Mouse (Mus musculus) cerebellum, adult 2 months (tissue): ENCODE measurements at regions not wholly inside any gene's neighbourhood (a gene's known extent, or its start where the extent isn't known, plus 50 kb on each side); places are given as distances from the start of the nearest gene placed in this dataset.

ENCODE experiments used
- DNase-seq, 2 experiments: peaks; one replicate each; pipeline ENCODE4 v3.0.0; 2021
- H3K27ac ChIP-seq: fragments of 200-500 bp; 2 replicates; pipeline ENCODE4 v1.5.1; 2012; ENCODE audit warnings: low read length, control low read depth, inconsistent platforms; ENCODE audit not compliant: insufficient read depth
- H3K27me3 ChIP-seq: fragments of 200-500 bp; 2 replicates; pipeline ENCODE4 v1.6.1; 2012; ENCODE audit warnings: inconsistent platforms, mild to moderate bottlenecking, low read length, moderate library complexity; ENCODE audit not compliant: control insufficient read depth, insufficient read depth
- H3K4me1 ChIP-seq: fragments of 200-500 bp; 2 replicates; pipeline ENCODE4 v1.6.1; 2011; ENCODE audit warnings: low read length; ENCODE audit not compliant: control insufficient read depth, insufficient read depth
- H3K4me3 ChIP-seq: fragments of 200-500 bp; replicated peaks from 2 replicates; pipeline ENCODE3; 2011; ENCODE audit warnings: mild to moderate bottlenecking, low read depth, low read length, control low read depth; ENCODE audit not compliant: insufficient read depth
- CTCF ChIP-seq: fragments of 200-500 bp; IDR thresholded peaks from 2 replicates; pipeline ENCODE4 v1.5.1; 2011; ENCODE audit warnings: low read depth, mild to moderate bottlenecking, control low read depth, low read length, moderate library complexity, borderline replicate concordance; ENCODE audit not compliant: insufficient read depth
- POLR2A ChIP-seq: fragments of 200-500 bp; IDR thresholded peaks from 2 replicates; pipeline ENCODE4 v1.6.1; 2011; ENCODE audit warnings: low read length, control low read depth, borderline replicate concordance; ENCODE audit not compliant: insufficient read depth
- WGBS: fragments of 180-500 bp; shearing (Covaris S2); methylation state at CpG from one replicate; pipeline ENCODE4 v1.1.7; 2018; 5-methylcytosine and 5-hydroxymethylcytosine counted together

- H3K4me1 ChIP-seq, result no peaks in the 10 kb centered on the region
- DNase-seq, result no peak
- H3K4me3 ChIP-seq, result no peak overlapping the region
- no peaks in the 10 kb centered on the region for H3K27me3 ChIP-seq
- TF ChIP-seq CTCF (no peak), POLR2A (no peak)
- 72% methylated on average over 7 of the region's 7 CpGs for WGBS
- no peak overlapping the region for H3K27ac ChIP-seq
Measured at GRCm38 (mm10) chr1:184590634-184591033, 141.8 kb downstream of the Hlx start.

- WGBS, result 78% methylated on average over 4 of the region's 4 CpGs
- Histone ChIP-seq H3K4me3 (no peak overlapping the region), H3K27ac (no peak overlapping the region), H3K27me3 (no peaks in the 10 kb centered on the region), H3K4me1 (no peaks in the 10 kb centered on the region)
- no peak for TF ChIP-seq POLR2A
- no peak for TF ChIP-seq CTCF
- no peak for DNase-seq
Measured at GRCm38 (mm10) chr1:184589277-184589676, 143.1 kb downstream of the Hlx start.

- no peak overlapping the region for H3K4me3 ChIP-seq
- H3K4me1 ChIP-seq, result no peaks in the 10 kb centered on the region
- no peak for DNase-seq
- WGBS, result 86% methylated on average over 12 of the region's 12 CpGs
- H3K27ac ChIP-seq, result no peak overlapping the region
- TF ChIP-seq POLR2A (no peak), CTCF (no peak)
- no peaks in the 10 kb centered on the region for H3K27me3 ChIP-seq
Measured at GRCm38 (mm10) chr1:184584505-184584874, 147.9 kb downstream of the Hlx start.

- 90% methylated on average over 6 of the region's 6 CpGs for WGBS
- no peak for DNase-seq
- H3K4me3 ChIP-seq, result no peak overlapping the region
- H3K4me1 ChIP-seq, result no peaks in the 10 kb centered on the region
- H3K27me3 ChIP-seq, result no peaks in the 10 kb centered on the region
- no peak overlapping the region for H3K27ac ChIP-seq
- TF ChIP-seq CTCF (no peak), POLR2A (no peak)
Measured at GRCm38 (mm10) chr1:184583751-184584504, 148.5 kb downstream of the Hlx start.

GRCm38 (mm10) chr1:184579475-184579874 is 152.9 kb downstream of the Hlx start:
- Histone ChIP-seq H3K27ac (no peak overlapping the region), H3K27me3 (no peaks in the 10 kb centered on the region), H3K4me1 (no peaks in the 10 kb centered on the region), H3K4me3 (no peak overlapping the region)
- no peak for TF ChIP-seq POLR2A
- TF ChIP-seq CTCF, result no peak
- WGBS, result 86% methylated on average over 3 of the region's 3 CpGs
- no peak for DNase-seq

GRCm38 (mm10) chr1:184576527-184576926 is 155.9 kb downstream of the Hlx start:
- 79% methylated on average over 7 of the region's 7 CpGs for WGBS
- TF ChIP-seq CTCF (no peak), POLR2A (no peak)

GRCm38 (mm10) chr1:184573325-184573724 is 159.1 kb downstream of the Hlx start:
- no peak for DNase-seq
- no peak overlapping the region for H3K4me3 ChIP-seq
- no peaks in the 10 kb centered on the region for H3K27me3 ChIP-seq
- 49% methylated on average over 7 of the region's 7 CpGs for WGBS
- no peaks in the 10 kb centered on the region for H3K4me1 ChIP-seq
- H3K27ac ChIP-seq, result no peak overlapping the region
- TF ChIP-seq CTCF, result no peak

More at GRCm38 (mm10) chr1:184576527-184576926, 155.9 kb downstream of the Hlx start:
- Histone ChIP-seq H3K27ac (no peak overlapping the region), H3K4me1 (no peaks in the 10 kb centered on the region), H3K4me3 (no peak overlapping the region), H3K27me3 (no peaks in the 10 kb centered on the region)
- no peak for DNase-seq

GRCm38 (mm10) chr1:184570681-184571080 is 161.7 kb downstream of the Hlx start:
- Histone ChIP-seq H3K27me3 (no peaks in the 10 kb centered on the region), H3K4me1 (no peaks in the 10 kb centered on the region), H3K4me3 (no peak overlapping the region), H3K27ac (no peak overlapping the region)
- DNase-seq, result no peak
- WGBS, result 81% methylated on average over 5 of the region's 5 CpGs
- TF ChIP-seq POLR2A (no peak), CTCF (no peak)
